Mouse (Mus musculus) embryonic facial prominence, embryonic 13.5 days (tissue): ENCODE data around the gene Olfr76. TPM values are rescaled to one million over a fixed set of nuclear protein-coding genes. Genes with fewer than 3 reads are reported as not detected.
"Not testable (repeated sequence)": the region's sequence is repeated elsewhere in the genome, so short reads cannot be mapped to it uniquely, and the experiment has no call there.

ENCODE experiments used
- ATAC-seq: fragments of 200-750 bp; cut with Nextera tagmentation; 2 replicates; pipeline ENCODE4 v1.8.0; 2017; ENCODE audit warnings: low read depth; ENCODE audit not compliant: insufficient number of reproducible peaks, insufficient read depth, low FRiP score, low TSS enrichment
- H3K27ac ChIP-seq: fragments of 300-500 bp; sonication (generic); 2 replicates; pipeline ENCODE4 v1.5.1; 2015; ENCODE audit warnings: moderate library complexity, mild to moderate bottlenecking, inconsistent platforms
- H3K27me3 ChIP-seq: fragments of 300-500 bp; sonication (generic); 2 replicates; pipeline ENCODE4 v1.6.1; 2015; ENCODE audit warnings: mild to moderate bottlenecking, inconsistent platforms
- H3K36me3 ChIP-seq: fragments of 300-500 bp; sonication (generic); 2 replicates; pipeline ENCODE4 v1.6.1; 2015; ENCODE audit warnings: mild to moderate bottlenecking, inconsistent platforms
- H3K4me1 ChIP-seq: fragments of 300-500 bp; sonication (generic); 2 replicates; pipeline ENCODE4 v1.6.1; 2015; ENCODE audit warnings: inconsistent platforms
- H3K4me2 ChIP-seq: fragments of 300-500 bp; sonication (generic); 2 replicates; pipeline ENCODE4 v1.6.1; 2015; ENCODE audit warnings: moderate library complexity, mild to moderate bottlenecking, inconsistent platforms
- H3K4me3 ChIP-seq: fragments of 300-500 bp; sonication (generic); 2 replicates; pipeline ENCODE4 v1.5.1; 2015; ENCODE audit warnings: mild to moderate bottlenecking, inconsistent platforms
- H3K9ac ChIP-seq: fragments of 300-500 bp; sonication (generic); 2 replicates; pipeline ENCODE4 v1.6.1; 2015; ENCODE audit warnings: mild to moderate bottlenecking, inconsistent platforms
- H3K9me3 ChIP-seq: fragments of 300-500 bp; sonication (generic); 2 replicates; pipeline ENCODE4 v1.6.1; 2016; ENCODE audit warnings: inconsistent platforms
- WGBS: fragments of 180-500 bp; shearing (Covaris S2); methylation state at CpG from one replicate; pipeline ENCODE4 v1.1.7; 2015; ENCODE audit warnings: mixed read lengths; 5-methylcytosine and 5-hydroxymethylcytosine counted together
- polyA plus RNA-seq: library from polyadenylated mRNA; unstranded; fragments of >200 nt; fragmentation: Nextera tagmentation; extraction: Ambion mirVana; gene quantifications from 2 replicates; pipeline ENCODE4 v1.2.1, GENCODE M21; 2015

The Olfr76 gene
- polyA plus RNA-seq, 1 experiment from 2014 or later, result not detected

- H3K4me2 ChIP-seq, H3K9ac ChIP-seq, H3K27me3 ChIP-seq, H3K4me1 ChIP-seq, H3K27ac ChIP-seq, H3K9me3 ChIP-seq, H3K4me3 ChIP-seq, H3K36me3 ChIP-seq, ATAC-seq: not testable (repeated sequence)
- 71% methylated on average over 1 of the region's 1 CpGs for WGBS
Observed at GRCm38 (mm10) chr19:12069546-12069945, 53.5 kb downstream of the Olfr76 start.

Other genes with a start within 250 kb of the Olfr76 start
- not detected in 2 replicates for gene Olfr1419, start 248.1 kb downstream of the Olfr76 start, polyA plus RNA-seq
- 0.37 TPM in 1 of 2 replicates, not detected in the other for gene Olfr1420, start 236.6 kb downstream of the Olfr76 start, polyA plus RNA-seq
- 18.9 and 20.5 TPM in 2 replicates for gene Patl1, start 210.8 kb downstream of the Olfr76 start, polyA plus RNA-seq
- 5.0 and 7.0 TPM in 2 replicates for gene Osbp, start 157.3 kb downstream of the Olfr76 start, polyA plus RNA-seq
- not detected in 2 replicates for gene Olfr1423, start 81.9 kb downstream of the Olfr76 start, polyA plus RNA-seq
- not detected in 2 replicates for gene Olfr1424, start 60.5 kb downstream of the Olfr76 start, polyA plus RNA-seq
- not detected in 2 replicates for gene Olfr1425, start 45.5 kb downstream of the Olfr76 start, polyA plus RNA-seq
- gene Olfr1426, start 31.2 kb downstream of the Olfr76 start, polyA plus RNA-seq, result not detected in 2 replicates
- not detected in 2 replicates for gene Olfr1427, start 19.9 kb downstream of the Olfr76 start, polyA plus RNA-seq
- not detected in 2 replicates for gene Olfr1428, start 7.3 kb downstream of the Olfr76 start, polyA plus RNA-seq
- gene Olfr1555-ps1, start 46.9 kb upstream of the Olfr76 start, polyA plus RNA-seq, result not detected in 2 replicates
- gene Olfr1431, start 77.4 kb upstream of the Olfr76 start, polyA plus RNA-seq, result not detected in 2 replicates
- gene Olfr1432, start 109.4 kb upstream of the Olfr76 start, polyA plus RNA-seq, result not detected in 2 replicates
- not detected in 2 replicates for gene Olfr262, start 118.5 kb upstream of the Olfr76 start, polyA plus RNA-seq
- 0.19 TPM in 1 of 2 replicates, not detected in the other for gene Olfr235, start 137.8 kb upstream of the Olfr76 start, polyA plus RNA-seq
- gene Olfr1434, start 156.7 kb upstream of the Olfr76 start, polyA plus RNA-seq, result 0.47 TPM in 1 of 2 replicates, not detected in the other
- gene Olfr1436, start 175.9 kb upstream of the Olfr76 start, polyA plus RNA-seq, result not detected in 2 replicates
- gene Olfr1437, start 201.9 kb upstream of the Olfr76 start, polyA plus RNA-seq, result 0.07 TPM in 1 of 2 replicates, not detected in the other
- gene Olfr1438-ps1, start 212.7 kb upstream of the Olfr76 start, polyA plus RNA-seq, result not detected in 2 replicates